Mouse (Mus musculus) yolk sac, embryonic 10.5 days (tissue): ENCODE measurements around the gene Srgn.
A peak's percentile ranks its signal among the peaks of the same experiment; 100 is the strongest.

Experiments used
- DNase-seq: peaks from one replicate; pipeline ENCODE4 v3.0.0-alpha.2; 2017; ENCODE audit warnings: low spot score

Srgn gene

GRCm38 (mm10) chr10:62527351-62527750, at the start of gene Srgn:
TSS of gene Srgn (minus strand) at chr10:62527451.
- no peak for DNase-seq

- DNase-seq: no peak
These were observed 47.8 kb upstream of the Srgn start for GRCm38 (mm10) chr10:62575001-62575400.

- DNase-seq: peak; percentile 72
These were observed 43.0 kb upstream of the Srgn start for GRCm38 (mm10) chr10:62570126-62570871.

- no peak for DNase-seq
These were observed 41.6 kb upstream of the Srgn start for GRCm38 (mm10) chr10:62568861-62569260.

- no peak for DNase-seq
These were observed 30.5 kb upstream of the Srgn start for GRCm38 (mm10) chr10:62557736-62558135.

GRCm38 (mm10) chr10:62556558-62556901, 29.3 kb upstream of the Srgn start:
- no peak for DNase-seq

- no peak for DNase-seq
These were observed 28.7 kb upstream of the Srgn start for GRCm38 (mm10) chr10:62555705-62556557.

GRCm38 (mm10) chr10:62553611-62554091, 26.4 kb upstream of the Srgn start:
- no peak for DNase-seq

GRCm38 (mm10) chr10:62550787-62551300, 23.6 kb upstream of the Srgn start:
- DNase-seq: no peak

GRCm38 (mm10) chr10:62549523-62550166, 22.4 kb upstream of the Srgn start:
- DNase-seq: peak; percentile 49

GRCm38 (mm10) chr10:62546441-62546840, 19.2 kb upstream of the Srgn start:
- DNase-seq: no peak

GRCm38 (mm10) chr10:62545759-62546158, 18.5 kb upstream of the Srgn start:
- DNase-seq: no peak

- DNase-seq: no peak
These were observed 17.1 kb upstream of the Srgn start for GRCm38 (mm10) chr10:62544316-62544715.

GRCm38 (mm10) chr10:62543399-62543808, 16.2 kb upstream of the Srgn start:
- DNase-seq: no peak

GRCm38 (mm10) chr10:62542928-62543327, 15.7 kb upstream of the Srgn start:
- DNase-seq: no peak

GRCm38 (mm10) chr10:62542507-62542906, 15.3 kb upstream of the Srgn start:
- no peak for DNase-seq

- DNase-seq: no peak
These were observed 14.2 kb upstream of the Srgn start for GRCm38 (mm10) chr10:62541499-62541898.

GRCm38 (mm10) chr10:62540800-62541199, 13.5 kb upstream of the Srgn start:
- DNase-seq: no peak

GRCm38 (mm10) chr10:62534509-62534908, 7.3 kb upstream of the Srgn start:
- DNase-seq: no peak

GRCm38 (mm10) chr10:62532832-62533231, 5.6 kb upstream of the Srgn start:
- DNase-seq: no peak

- DNase-seq: no peak
These were observed 2.9 kb upstream of the Srgn start for GRCm38 (mm10) chr10:62530183-62530582.

- peak; percentile 80 for DNase-seq
These were observed 4.8 kb downstream of the Srgn start for GRCm38 (mm10) chr10:62522346-62522950.
